Mouse (Mus musculus) midbrain, postnatal 0 days (tissue): ENCODE results near the gene Mesp1. TPM values are rescaled to one million over a fixed set of nuclear protein-coding genes. Genes with fewer than 3 reads are reported as not detected.

Experiments
- ATAC-seq: fragments of 200-750 bp; cut with Nextera tagmentation; 2 replicates; pipeline ENCODE4 v1.8.0; 2017; ENCODE audit warnings: moderate number of reproducible peaks, mild to moderate bottlenecking, moderate TSS enrichment, moderate library complexity; ENCODE audit not compliant: low FRiP score
- DNase-seq: peaks from one replicate; pipeline ENCODE4 v3.0.0-alpha.2; 2015; ENCODE audit warnings: low spot score
- H3K27ac ChIP-seq: fragments of 300-500 bp; sonication (generic); 2 replicates; pipeline ENCODE4 v1.5.1; 2014; ENCODE audit warnings: low read depth, mild to moderate bottlenecking, low read length, mixed read lengths
- H3K27me3 ChIP-seq: fragments of 300-500 bp; sonication (generic); 2 replicates; pipeline ENCODE4 v1.6.1; 2014; ENCODE audit warnings: low read length, control low read depth, mixed read lengths; ENCODE audit not compliant: insufficient read depth
- H3K36me3 ChIP-seq: fragments of 300-500 bp; sonication (generic); 2 replicates; pipeline ENCODE4 v1.6.1; 2014; ENCODE audit warnings: low read length, control low read depth, mixed read lengths; ENCODE audit not compliant: insufficient read depth
- H3K4me1 ChIP-seq: fragments of 300-500 bp; sonication (generic); 2 replicates; pipeline ENCODE4 v1.6.1; 2014; ENCODE audit warnings: mild to moderate bottlenecking, control low read depth, antibody characterized with exemption, low read length, mixed read lengths; ENCODE audit not compliant: insufficient read depth
- H3K4me2 ChIP-seq: fragments of 300-500 bp; sonication (generic); 2 replicates; pipeline ENCODE4 v1.6.1; 2014; ENCODE audit warnings: low read depth, mild to moderate bottlenecking, low read length, mixed read lengths; ENCODE audit not compliant: poor library complexity, severe bottlenecking
- H3K4me3 ChIP-seq: fragments of 300-500 bp; sonication (generic); 2 replicates; pipeline ENCODE4 v1.5.1; 2014; ENCODE audit warnings: low read depth, mild to moderate bottlenecking, low read length, moderate library complexity
- H3K9ac ChIP-seq: fragments of 300-500 bp; sonication (generic); replicated peaks from 2 replicates; pipeline ENCODE4 v1.6.1; 2014; ENCODE audit warnings: mild to moderate bottlenecking, low read length, moderate library complexity, mixed read lengths; ENCODE audit not compliant: poor library complexity, severe bottlenecking
- H3K9me3 ChIP-seq: fragments of 300-500 bp; sonication (generic); 2 replicates; pipeline ENCODE4 v1.6.1; 2016; ENCODE audit warnings: low read length, control low read depth
- CTCF ChIP-seq: IDR thresholded peaks from 2 replicates; pipeline ENCODE4 v1.5.1; 2016; ENCODE audit warnings: antibody characterized with exemption, mild to moderate bottlenecking
- WGBS: fragments of 180-500 bp; shearing (Covaris S2); extraction: QIAGEN DNeasy Blood & Tissue Kit; methylation state at CpG from one replicate; pipeline ENCODE4 v1.1.7; 2014; 5-methylcytosine and 5-hydroxymethylcytosine counted together
- polyA plus RNA-seq: library from polyadenylated mRNA; unstranded; fragments of >200 nt; fragmentation: Nextera tagmentation; extraction: Ambion mirVana; gene quantifications from 2 replicates; pipeline ENCODE4 v1.2.1, GENCODE M21; 2015
- total RNA-seq: library from RNA; depleted of rRNA; stranded (reverse); fragments of >200 nt; gene quantifications from 2 replicates; pipeline ENCODE4 v1.2.3, GENCODE M21; 2014; rRNA removed

The Mesp1 gene
- total and polyA plus RNA-seq, 2 experiments from 2014 or later, result 0.27 to 0.86 TPM

DNA sequence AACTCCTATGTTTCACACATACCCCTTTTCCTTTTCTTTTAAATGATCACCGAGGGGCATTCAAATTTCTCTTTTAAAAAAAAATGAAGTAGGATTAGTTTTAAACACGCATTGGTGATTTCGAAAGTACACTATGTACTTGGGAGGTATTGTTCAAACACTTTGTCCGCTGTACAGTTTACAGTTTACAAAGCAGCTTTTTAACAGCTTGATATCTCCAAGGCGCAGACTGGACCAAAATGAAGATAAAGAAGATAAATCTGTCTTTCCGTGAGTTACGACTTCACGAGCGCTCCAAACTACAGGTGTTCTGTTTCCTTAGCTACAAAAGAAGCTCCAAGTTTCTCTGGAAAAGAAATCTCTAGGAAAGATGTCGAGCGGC is 51.3 kb downstream of the Mesp1 start:
- H3K9ac ChIP-seq, result peak overlapping the region; percentile 56
- no peak for TF ChIP-seq CTCF
- no peak overlapping the region for H3K27ac ChIP-seq
- no peaks in the 10 kb centered on the region for H3K36me3 ChIP-seq
- DNase-seq (no peak), ATAC-seq (no peak)
- H3K9me3 ChIP-seq, result no peaks in the 10 kb centered on the region
- 26% methylated on average over 11 of the region's 11 CpGs for WGBS
- no peaks in the 10 kb centered on the region for H3K27me3 ChIP-seq
- peak overlapping the region; percentile 75 for H3K4me3 ChIP-seq
- H3K4me1 ChIP-seq, result peaks cover 7% of the 10 kb centered on the region; the same call in 1 of the 2 replicates
- peak overlapping the region; percentile 98 for H3K4me2 ChIP-seq

Other genes with a start within 250 kb of the Mesp1 start
- 2.2 and 2.6 TPM in 2 replicates for gene Rhcg, start 176.1 kb downstream of the Mesp1 start, total RNA-seq
- gene Rhcg, start 176.1 kb downstream of the Mesp1 start, polyA plus RNA-seq, result 4.3 and 4.8 TPM in 2 replicates
- gene Ticrr, start 133.6 kb downstream of the Mesp1 start, total RNA-seq, result 1.2 and 3.4 TPM in 2 replicates
- 0.85 and 1.0 TPM in 2 replicates for gene Ticrr, start 133.6 kb downstream of the Mesp1 start, polyA plus RNA-seq
- 5.5 and 5.6 TPM in 2 replicates for gene Kif7, start 78.1 kb downstream of the Mesp1 start, total RNA-seq
- gene Kif7, start 78.1 kb downstream of the Mesp1 start, polyA plus RNA-seq, result 1.5 and 1.7 TPM in 2 replicates
- 0.14 and 0.44 TPM in 2 replicates for gene Plin1, start 60.9 kb downstream of the Mesp1 start, total RNA-seq
- 0.23 and 0.33 TPM in 2 replicates for gene Plin1, start 60.9 kb downstream of the Mesp1 start, polyA plus RNA-seq
- 3.4 and 3.6 TPM in 2 replicates for gene Pex11a, start 50.7 kb downstream of the Mesp1 start, total RNA-seq
- 11.9 and 12.3 TPM in 2 replicates for gene Pex11a, start 50.7 kb downstream of the Mesp1 start, polyA plus RNA-seq
- gene Wdr93, start 50.6 kb downstream of the Mesp1 start, total RNA-seq, result 0.19 and 0.27 TPM in 2 replicates
- gene Wdr93, start 50.6 kb downstream of the Mesp1 start, polyA plus RNA-seq, result 0.32 TPM in 1 of 2 replicates, not detected in the other
- 0.52 and 0.88 TPM in 2 replicates for gene Mesp2, start 16.9 kb upstream of the Mesp1 start, total RNA-seq
- 1.4 and 1.5 TPM in 2 replicates for gene Mesp2, start 16.9 kb upstream of the Mesp1 start, polyA plus RNA-seq
- 6.4 and 11.2 TPM in 2 replicates for gene Anpep, start 67.3 kb upstream of the Mesp1 start, total RNA-seq
- 5.1 TPM in 2 replicates for gene Anpep, start 67.3 kb upstream of the Mesp1 start, polyA plus RNA-seq
- 38.8 and 41.4 TPM in 2 replicates for gene Ap3s2, start 126.9 kb upstream of the Mesp1 start, total RNA-seq
- 38.6 and 40.9 TPM in 2 replicates for gene Ap3s2, start 126.9 kb upstream of the Mesp1 start, polyA plus RNA-seq
- gene Arpin, start 141.6 kb upstream of the Mesp1 start, total RNA-seq, result 27.0 and 38.4 TPM in 2 replicates
- gene Arpin, start 141.6 kb upstream of the Mesp1 start, polyA plus RNA-seq, result 14.9 and 16.1 TPM in 2 replicates
- 25.1 and 33.6 TPM in 2 replicates for gene Zfp710, start 231.0 kb upstream of the Mesp1 start, total RNA-seq
- 9.8 and 10.7 TPM in 2 replicates for gene Zfp710, start 231.0 kb upstream of the Mesp1 start, polyA plus RNA-seq